Mouse (Mus musculus): ENCODE data around the gene Mzf1. TPM values are rescaled to one million over a fixed set of nuclear protein-coding genes. Genes with fewer than 3 reads are reported as not detected.

The Mzf1 gene
- total and polyA plus RNA-seq, 2 experiments from 2014 or later, result 0.83 to 8.4 TPM

DNA sequence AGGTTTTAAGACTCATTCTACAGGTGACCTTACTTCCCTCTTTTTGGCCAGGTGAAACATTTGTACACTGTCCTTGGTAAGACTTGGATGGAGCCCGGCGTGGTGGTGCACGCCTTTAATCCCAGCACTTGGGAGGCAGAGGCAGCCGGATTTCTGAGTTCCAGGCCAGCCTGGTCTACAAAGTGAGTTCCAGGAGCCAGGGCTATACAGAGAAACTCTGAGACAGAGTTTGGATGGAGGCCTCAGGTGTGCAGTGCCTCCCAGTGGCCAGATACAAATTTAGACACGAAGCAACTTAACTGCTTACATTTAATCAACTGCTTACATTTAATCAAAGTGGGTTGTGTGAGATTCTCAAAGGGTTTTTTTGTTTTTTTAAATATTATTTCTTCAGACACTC is 23.5 kb downstream of the Mzf1 start:
- Histone ChIP-seq H3K4me3 (ENCODE audit: low read depth, low read length) (no peak overlapping the region), H3K4me2 (ENCODE audit: low read depth, low read length) (no peak overlapping the region), H3K9me3 (replicated peaks; ENCODE audit: control insufficient read depth, low read length) (no peaks in the 10 kb centered on the region), H3K36me3 (replicated peaks; ENCODE audit: control insufficient read depth, insufficient read depth, low read length) (peaks cover 78% of the 10 kb centered on the region), H3K27ac (ENCODE audit: low read depth) (no peak overlapping the region), H3K27me3 (ENCODE audit: control insufficient read depth, insufficient read depth, low read length) (no peaks in the 10 kb centered on the region), H3K4me1 (ENCODE audit: control insufficient read depth, insufficient read depth) (peaks cover 20% of the 10 kb centered on the region), H3K9ac (replicated peaks; ENCODE audit: low read depth, low read length) (no peak overlapping the region)
- WGBS, result 69% methylated on average over 5 of the region's 5 CpGs
- peak; percentile 35; the same call in 1 of the 2 replicates for TF ChIP-seq CTCF (IDR thresholded peaks at IDR 0.05; ENCODE audit: low read depth)
- TF ChIP-seq EP300 (IDR thresholded peaks at IDR 0.05; ENCODE audit: low read depth), result no peak
- ATAC-seq (ENCODE audit: insufficient read depth, low read depth) (no peak), DNase-seq (ENCODE audit: low spot score) (no peak)

DNA sequence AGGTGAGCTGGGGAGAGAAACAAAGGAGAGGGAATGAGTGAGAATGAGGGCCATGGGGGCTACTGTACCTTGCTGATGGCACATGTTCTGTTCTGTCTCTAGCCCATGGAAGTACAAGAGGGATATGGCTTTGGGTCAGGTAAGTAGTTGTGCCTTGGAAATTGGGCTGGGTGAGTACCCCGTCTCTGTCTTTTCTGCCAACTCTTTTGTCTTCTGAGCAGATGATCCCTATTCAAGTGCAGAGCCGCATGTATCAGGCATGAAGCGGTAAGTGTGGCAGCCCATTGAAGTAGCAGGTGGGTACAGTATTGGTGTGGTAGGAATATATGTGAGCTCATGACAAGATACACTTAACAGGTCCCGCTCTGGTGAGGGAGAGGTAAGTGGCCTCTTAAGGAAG is 25.6 kb downstream of the Mzf1 start:
- 88% methylated on average over 4 of the region's 4 CpGs for WGBS
- H3K27ac ChIP-seq (ENCODE audit: low read depth), result no peak overlapping the region
- H3K4me1 ChIP-seq (ENCODE audit: control insufficient read depth, insufficient read depth), result peaks cover 21% of the 10 kb centered on the region
- DNase-seq (ENCODE audit: low spot score) (no peak), ATAC-seq (ENCODE audit: insufficient read depth, low read depth) (no peak)
- peaks cover 78% of the 10 kb centered on the region for H3K36me3 ChIP-seq (replicated peaks; ENCODE audit: control insufficient read depth, insufficient read depth, low read length)
- H3K4me3 ChIP-seq (ENCODE audit: low read depth, low read length), result no peak overlapping the region
- H3K9me3 ChIP-seq (replicated peaks; ENCODE audit: control insufficient read depth, low read length), result no peaks in the 10 kb centered on the region
- no peaks in the 10 kb centered on the region for H3K27me3 ChIP-seq (ENCODE audit: control insufficient read depth, insufficient read depth, low read length)
- H3K4me2 ChIP-seq (ENCODE audit: low read depth, low read length), result no peak overlapping the region
- TF ChIP-seq CTCF (IDR thresholded peaks at IDR 0.05; ENCODE audit: low read depth) (no peak), EP300 (IDR thresholded peaks at IDR 0.05; ENCODE audit: low read depth) (no peak)
- no peak overlapping the region for H3K9ac ChIP-seq (replicated peaks; ENCODE audit: low read depth, low read length)

GRCm38 (mm10) chr7:13025511-13026112 is 29.0 kb downstream of the Mzf1 start:
- WGBS, result 31% methylated on average over 4 of the region's 4 CpGs
- TF ChIP-seq EP300 (IDR thresholded peaks at IDR 0.05; ENCODE audit: low read depth) (no peak), CTCF (IDR thresholded peaks at IDR 0.05; ENCODE audit: low read depth) (no peak)
- H3K36me3 ChIP-seq (replicated peaks; ENCODE audit: control insufficient read depth, insufficient read depth, low read length), result peaks cover 53% of the 10 kb centered on the region
- H3K4me3 ChIP-seq (ENCODE audit: low read depth, low read length), result peak overlapping the region; percentile 83
- peak overlapping the region; percentile 98; the same call in 1 of the 2 replicates for H3K27ac ChIP-seq (ENCODE audit: low read depth)
- peak overlapping the region; percentile 93 for H3K4me2 ChIP-seq (ENCODE audit: low read depth, low read length)
- no peaks in the 10 kb centered on the region for H3K27me3 ChIP-seq (ENCODE audit: control insufficient read depth, insufficient read depth, low read length)
- no peaks in the 10 kb centered on the region for H3K9me3 ChIP-seq (replicated peaks; ENCODE audit: control insufficient read depth, low read length)
- peaks cover 15% of the 10 kb centered on the region for H3K4me1 ChIP-seq (ENCODE audit: control insufficient read depth, insufficient read depth)
- ATAC-seq (ENCODE audit: insufficient read depth, low read depth), result no peak
- no peak for DNase-seq (ENCODE audit: low spot score)
- peak overlapping the region; percentile 80 for H3K9ac ChIP-seq (replicated peaks; ENCODE audit: low read depth, low read length)

DNA sequence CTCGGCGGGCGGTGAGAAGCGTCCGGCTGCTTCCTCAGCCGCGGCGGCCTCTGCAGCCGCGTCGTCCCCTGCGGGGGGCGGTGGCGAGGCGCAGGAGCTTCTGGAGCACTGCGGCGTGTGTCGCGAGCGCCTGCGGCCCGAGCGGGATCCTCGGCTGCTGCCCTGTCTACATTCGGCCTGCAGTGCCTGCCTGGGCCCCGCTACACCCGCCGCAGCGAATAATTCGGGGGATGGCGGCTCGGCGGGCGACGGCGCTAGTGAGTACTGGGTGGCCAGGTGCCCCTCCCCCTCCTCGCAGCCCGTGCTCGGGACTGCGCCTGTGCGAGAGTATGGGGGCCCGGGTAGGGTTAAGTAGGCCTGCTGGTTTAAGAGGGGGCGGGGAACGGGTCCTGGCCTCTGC is 29.8 kb downstream of the Mzf1 start:
- H3K27ac ChIP-seq (ENCODE audit: low read depth), result peak overlapping the region; percentile 98
- H3K9me3 ChIP-seq (replicated peaks; ENCODE audit: control insufficient read depth, low read length), result no peaks in the 10 kb centered on the region
- no peaks in the 10 kb centered on the region for H3K27me3 ChIP-seq (ENCODE audit: control insufficient read depth, insufficient read depth, low read length)
- peak overlapping the region; percentile 80 for H3K9ac ChIP-seq (replicated peaks; ENCODE audit: low read depth, low read length)
- peak overlapping the region; percentile 83 for H3K4me3 ChIP-seq (ENCODE audit: low read depth, low read length)
- peak overlapping the region; percentile 93 for H3K4me2 ChIP-seq (ENCODE audit: low read depth, low read length)
- peaks cover 15% of the 10 kb centered on the region for H3K4me1 ChIP-seq (ENCODE audit: control insufficient read depth, insufficient read depth)
- TF ChIP-seq CTCF (IDR thresholded peaks at IDR 0.05; ENCODE audit: low read depth), result peak; percentile 16; the same call in 1 of the 2 replicates
- TF ChIP-seq EP300 (IDR thresholded peaks at IDR 0.05; ENCODE audit: low read depth), result no peak
- ATAC-seq (ENCODE audit: insufficient read depth, low read depth) (peak; percentile 68), DNase-seq (ENCODE audit: low spot score) (peak; percentile 61)
- peaks cover 45% of the 10 kb centered on the region for H3K36me3 ChIP-seq (replicated peaks; ENCODE audit: control insufficient read depth, insufficient read depth, low read length)
- 0% methylated on average over 44 of the region's 44 CpGs for WGBS

DNA sequence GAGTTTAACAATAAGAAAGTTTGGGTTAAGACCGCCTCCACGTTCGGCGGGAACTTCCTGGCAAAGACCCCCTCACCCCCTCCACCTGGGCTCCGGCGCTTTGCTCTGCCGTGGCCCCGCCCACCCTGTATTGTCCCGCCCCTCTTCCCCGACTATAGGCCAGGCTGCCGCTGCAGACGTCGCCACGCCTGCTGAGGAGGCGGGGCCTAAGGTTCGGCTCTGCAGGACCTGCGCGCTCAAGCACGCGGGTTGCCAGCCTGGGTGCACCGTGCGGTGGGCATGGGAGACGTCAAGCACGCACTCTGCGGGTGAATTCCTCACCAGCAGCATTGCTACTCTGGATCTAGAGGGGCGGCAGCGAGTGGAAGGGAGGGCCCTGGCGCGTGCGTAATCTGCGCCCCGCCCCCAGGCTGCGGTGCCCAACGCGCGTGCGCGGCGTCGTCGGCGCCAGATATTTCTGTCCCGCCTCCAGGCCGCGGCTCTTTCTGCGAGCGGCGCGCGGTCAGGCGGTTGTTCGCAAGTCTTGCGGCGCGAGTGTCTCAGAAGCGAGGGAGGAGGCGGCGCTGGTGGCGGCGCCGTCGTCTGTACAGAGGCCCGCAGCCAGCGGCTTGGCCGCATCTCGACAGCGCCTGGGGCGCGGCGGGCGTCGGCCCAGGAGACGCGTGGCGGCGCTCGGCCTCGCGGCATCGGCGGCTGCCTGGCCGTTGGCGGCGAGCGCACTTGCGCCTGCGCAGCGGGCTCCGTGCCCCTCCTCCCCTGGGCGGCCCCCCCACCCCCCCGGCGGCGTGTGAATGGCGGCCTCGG is 30.4 kb downstream of the Mzf1 start:
- H3K4me3 ChIP-seq (ENCODE audit: low read depth, low read length), result peak overlapping the region; percentile 83
- peaks cover 38% of the 10 kb centered on the region for H3K36me3 ChIP-seq (replicated peaks; ENCODE audit: control insufficient read depth, insufficient read depth, low read length)
- DNase-seq (ENCODE audit: low spot score) (peak; percentile 90), ATAC-seq (ENCODE audit: insufficient read depth, low read depth) (peak; percentile 83)
- H3K4me2 ChIP-seq (ENCODE audit: low read depth, low read length), result peak overlapping the region; percentile 93
- H3K27me3 ChIP-seq (ENCODE audit: control insufficient read depth, insufficient read depth, low read length), result no peaks in the 10 kb centered on the region
- peaks cover 15% of the 10 kb centered on the region for H3K4me1 ChIP-seq (ENCODE audit: control insufficient read depth, insufficient read depth)
- TF ChIP-seq CTCF (IDR thresholded peaks at IDR 0.05; ENCODE audit: low read depth) (no peak; the same call in 1 of the 2 replicates), EP300 (IDR thresholded peaks at IDR 0.05; ENCODE audit: low read depth) (0 out of 2 replicates have a peak, but pooled peaks have one; percentile 20)
- H3K27ac ChIP-seq (ENCODE audit: low read depth), result peak overlapping the region; percentile 98
- WGBS, result under 1% methylated on average over 91 of the region's 95 CpGs
- H3K9me3 ChIP-seq (replicated peaks; ENCODE audit: control insufficient read depth, low read length), result no peaks in the 10 kb centered on the region
- peak overlapping the region; percentile 80 for H3K9ac ChIP-seq (replicated peaks; ENCODE audit: low read depth, low read length)
